Mouse (Mus musculus) ovary, adult 18-20 months (tissue): ENCODE results near the gene Fa2h.
A peak's percentile ranks its signal among the peaks of the same experiment; 100 is the strongest.

Experiments
- DNase-seq: peaks from one replicate; pipeline ENCODE4 v3.0.0; 2022; ENCODE audit warnings: low spot score, mixed read lengths

The Fa2h gene

GRCm38 (mm10) chr8:111299821-111300568, 93.6 kb downstream of the Fa2h start, which contains the start of gene Rfwd3:
TSS of gene Rfwd3 (minus strand) at chr8:111300222.
- DNase-seq: peak; percentile 97

- peak; percentile 18 for DNase-seq
Measured at GRCm38 (mm10) chr8:111299363-111299820, 94.2 kb downstream of the Fa2h start.

- DNase-seq: no peak
Measured at GRCm38 (mm10) chr8:111298011-111298410, 95.6 kb downstream of the Fa2h start.
